Mouse (Mus musculus): Measurements from ENCODE around the gene Sbf1. TPM values are rescaled to one million over a fixed set of nuclear protein-coding genes. Genes with fewer than 3 reads are reported as not detected.
A peak's percentile ranks its signal among the peaks of the same experiment; 100 is the strongest.

Sbf1 gene
- 35.1 and 38.8 TPM in 2 replicates for polyA plus RNA-seq (2015; fragmentation: Nextera tagmentation; extraction: Ambion mirVana)

- peak within 1 kb of the TSS; percentile 49; the same call in 1 of the 2 replicates for H3K27ac ChIP-seq
- peak within 1 kb of the TSS; percentile 89 for H3K4me3 ChIP-seq (replicated peaks)
- H3K27me3 ChIP-seq (replicated peaks), result no peaks in the 10 kb centered on the region
- peak within 1 kb of the TSS; percentile 91 for H3K9ac ChIP-seq
- H3K9me3 ChIP-seq, result no peaks in the 10 kb centered on the region
- peak; percentile 100 for ATAC-seq
- H3K4me2 ChIP-seq (replicated peaks), result peak within 1 kb of the TSS; percentile 82
- no peaks in the 10 kb centered on the region for H3K36me3 ChIP-seq
- WGBS, result under 1% methylated on average over 36 of the region's 37 CpGs
- H3K4me1 ChIP-seq (replicated peaks), result peaks cover 21% of the 10 kb centered on the region
These were observed at the start of gene Sbf1 for GRCm38 (mm10) chr15:89315190-89315731. Sbf1 (minus strand) TSS chr15:89315311.

DNA sequence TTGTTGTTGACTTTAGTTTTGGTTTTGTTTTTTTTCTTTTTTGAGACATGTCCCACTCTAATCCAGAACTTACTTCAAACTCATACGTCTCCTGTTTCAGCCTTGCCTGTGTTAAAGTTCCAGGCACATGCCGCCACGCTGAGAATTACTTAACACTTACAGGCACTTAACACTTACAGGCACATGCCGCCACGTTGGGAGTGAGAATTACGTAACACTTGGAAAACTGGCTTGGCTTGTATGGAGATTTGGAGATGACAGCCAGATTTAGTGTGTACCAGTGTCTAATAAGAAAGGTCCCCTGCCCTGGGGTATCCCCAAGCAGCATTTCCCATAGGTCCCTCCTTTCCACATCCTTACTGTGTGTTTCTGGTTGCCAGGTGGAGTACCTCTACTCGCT is 47.9 kb upstream of the Sbf1 start:
- ATAC-seq, result no peak
- Histone ChIP-seq H3K36me3 (peaks cover 67% of the 10 kb centered on the region), H3K4me2 (replicated peaks) (no peak overlapping the region), H3K27ac (no peak overlapping the region), H3K9ac (no peak overlapping the region), H3K4me1 (replicated peaks) (peaks cover 3% of the 10 kb centered on the region; the same call in 1 of the 2 replicates), H3K9me3 (no peaks in the 10 kb centered on the region), H3K27me3 (replicated peaks) (no peaks in the 10 kb centered on the region), H3K4me3 (replicated peaks) (no peak overlapping the region)
- 88% methylated on average over 7 of the region's 7 CpGs for WGBS

DNA sequence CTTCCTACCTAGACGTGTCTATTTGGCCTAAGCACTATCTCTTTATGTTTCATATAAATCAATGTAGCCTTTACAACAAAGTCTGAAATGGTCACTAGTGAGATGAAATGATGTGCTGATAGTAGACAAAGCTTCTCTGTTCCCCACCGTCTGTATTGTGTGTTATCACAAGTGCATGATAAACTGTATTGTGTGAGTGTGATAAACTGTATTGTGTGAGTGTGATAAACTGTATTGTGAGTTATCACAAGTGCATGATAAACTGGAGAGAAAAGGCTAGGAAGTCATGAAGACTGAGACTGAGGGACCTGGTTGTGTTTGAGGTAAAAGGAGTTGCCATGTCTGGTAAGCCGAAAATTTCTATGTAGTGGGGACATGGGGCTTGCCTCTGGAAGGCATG is 43.7 kb upstream of the Sbf1 start:
- no peaks in the 10 kb centered on the region for H3K9me3 ChIP-seq
- peaks cover 35% of the 10 kb centered on the region for H3K36me3 ChIP-seq
- 82% methylated on average over 3 of the region's 3 CpGs for WGBS
- H3K4me2 ChIP-seq (replicated peaks), result no peak overlapping the region
- no peak overlapping the region for H3K27ac ChIP-seq
- H3K27me3 ChIP-seq (replicated peaks), result no peaks in the 10 kb centered on the region
- no peak overlapping the region for H3K4me3 ChIP-seq (replicated peaks)
- peaks cover 16% of the 10 kb centered on the region for H3K4me1 ChIP-seq (replicated peaks)
- ATAC-seq, result no peak
- no peak overlapping the region for H3K9ac ChIP-seq

- under 1% methylated on average over 15 of the region's 15 CpGs for WGBS
- H3K9me3 ChIP-seq, result no peaks in the 10 kb centered on the region
- H3K36me3 ChIP-seq, result peaks cover 41% of the 10 kb centered on the region
- peak overlapping the region; percentile 78 for H3K4me3 ChIP-seq (replicated peaks)
- H3K27ac ChIP-seq, result peak overlapping the region; percentile 86
- peak overlapping the region; percentile 86 for H3K9ac ChIP-seq
- H3K4me1 ChIP-seq (replicated peaks), result peaks cover 16% of the 10 kb centered on the region
- H3K27me3 ChIP-seq (replicated peaks), result no peaks in the 10 kb centered on the region
- peak overlapping the region; percentile 66 for H3K4me2 ChIP-seq (replicated peaks)
- peak; percentile 64 for ATAC-seq
These were observed 41.3 kb upstream of the Sbf1 start for GRCm38 (mm10) chr15:89356372-89356771.

- WGBS, result under 1% methylated on average over 64 of the region's 64 CpGs
- no peaks in the 10 kb centered on the region for H3K27me3 ChIP-seq (replicated peaks)
- peak within 1 kb of the TSS; percentile 74 for H3K4me2 ChIP-seq (replicated peaks)
- peak within 1 kb of the TSS; percentile 78 for H3K4me3 ChIP-seq (replicated peaks)
- H3K36me3 ChIP-seq, result peaks cover 39% of the 10 kb centered on the region
- peak; percentile 95 for ATAC-seq
- H3K4me1 ChIP-seq (replicated peaks), result peaks cover 16% of the 10 kb centered on the region
- no peaks in the 10 kb centered on the region for H3K9me3 ChIP-seq
- peak within 1 kb of the TSS; percentile 86 for H3K9ac ChIP-seq
- H3K27ac ChIP-seq, result peak within 1 kb of the TSS; percentile 86
These were observed 40.4 kb upstream of the Sbf1 start, which contains the start of the genes Lmf2 and Ncaph2 for GRCm38 (mm10) chr15:89355241-89356187. Lmf2 (minus strand) TSS chr15:89355659. Ncaph2 (plus strand) TSS chr15:89355719.

DNA sequence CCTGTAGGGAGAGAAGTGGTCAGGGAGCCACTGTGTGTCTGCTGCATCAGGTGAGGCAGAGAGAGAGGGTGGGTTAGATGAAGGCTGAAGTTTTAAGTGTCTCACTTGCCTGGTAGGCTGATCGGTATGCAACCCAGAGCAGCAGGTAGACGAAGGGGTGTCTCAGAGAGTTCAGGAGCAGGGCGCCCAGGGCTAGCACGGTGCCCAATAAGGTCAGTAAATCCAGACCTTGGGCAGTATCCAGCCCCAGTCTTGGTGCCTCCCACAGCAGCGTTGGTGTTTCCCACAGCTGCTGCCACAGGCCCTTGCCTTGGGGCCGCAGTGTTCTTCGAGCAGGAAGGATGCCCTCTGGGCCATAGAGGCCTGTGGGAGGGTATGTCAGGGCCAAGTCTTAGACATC is 39.3 kb upstream of the Sbf1 start:
- H3K9ac ChIP-seq, result peak overlapping the region; percentile 86
- WGBS, result 77% methylated on average over 7 of the region's 7 CpGs
- peaks cover 39% of the 10 kb centered on the region for H3K36me3 ChIP-seq

GRCm38 (mm10) chr15:89353837-89354236 is 38.7 kb upstream of the Sbf1 start:
- H3K9me3 ChIP-seq, result no peaks in the 10 kb centered on the region
- no peak for ATAC-seq
- 0 out of 2 replicates have a peak overlapping the region, but pooled peaks have one; percentile 86 for H3K9ac ChIP-seq
- no peak overlapping the region for H3K4me3 ChIP-seq (replicated peaks)
- no peak overlapping the region for H3K27ac ChIP-seq
- H3K4me2 ChIP-seq (replicated peaks), result peak overlapping the region; percentile 74
- H3K27me3 ChIP-seq (replicated peaks), result no peaks in the 10 kb centered on the region
- WGBS, result 95% methylated on average over 16 of the region's 16 CpGs
- H3K36me3 ChIP-seq, result peaks cover 39% of the 10 kb centered on the region
- peaks cover 16% of the 10 kb centered on the region for H3K4me1 ChIP-seq (replicated peaks)

More for the DNA sequence above, 39.3 kb upstream of the Sbf1 start:
- no peak overlapping the region for H3K27ac ChIP-seq
- H3K4me1 ChIP-seq (replicated peaks), result peaks cover 16% of the 10 kb centered on the region
- peak overlapping the region; percentile 78 for H3K4me3 ChIP-seq (replicated peaks)
- no peaks in the 10 kb centered on the region for H3K27me3 ChIP-seq (replicated peaks)
- ATAC-seq, result no peak
- H3K4me2 ChIP-seq (replicated peaks), result peak overlapping the region; percentile 74
- no peaks in the 10 kb centered on the region for H3K9me3 ChIP-seq

DNA sequence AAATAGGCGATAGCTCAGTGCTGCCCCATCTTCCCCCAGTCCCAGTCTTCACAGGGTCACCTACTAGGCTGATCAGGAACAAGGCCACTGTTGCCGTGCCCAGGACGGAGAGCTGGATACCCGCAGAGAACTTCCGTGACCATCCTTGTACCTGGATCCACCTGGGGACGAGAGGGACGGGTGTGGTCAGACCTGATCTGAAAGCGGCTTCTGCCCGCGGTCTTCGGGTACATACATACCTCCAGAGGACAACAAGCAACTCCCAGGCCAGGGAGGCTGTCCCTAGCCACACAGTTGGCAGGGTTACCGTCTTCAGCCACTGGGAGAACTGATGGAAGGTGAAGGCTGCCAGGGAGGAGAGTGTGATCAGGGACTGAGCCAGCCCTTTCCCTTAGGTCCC is 37.7 kb upstream of the Sbf1 start:
- Histone ChIP-seq H3K36me3 (peaks cover 35% of the 10 kb centered on the region), H3K9ac (no peak overlapping the region), H3K4me1 (replicated peaks) (peaks cover 11% of the 10 kb centered on the region), H3K4me3 (replicated peaks) (no peak overlapping the region), H3K4me2 (replicated peaks) (no peak overlapping the region), H3K27ac (no peak overlapping the region), H3K9me3 (no peaks in the 10 kb centered on the region), H3K27me3 (replicated peaks) (no peaks in the 10 kb centered on the region)
- ATAC-seq, result no peak
- WGBS, result 95% methylated on average over 12 of the region's 12 CpGs

DNA sequence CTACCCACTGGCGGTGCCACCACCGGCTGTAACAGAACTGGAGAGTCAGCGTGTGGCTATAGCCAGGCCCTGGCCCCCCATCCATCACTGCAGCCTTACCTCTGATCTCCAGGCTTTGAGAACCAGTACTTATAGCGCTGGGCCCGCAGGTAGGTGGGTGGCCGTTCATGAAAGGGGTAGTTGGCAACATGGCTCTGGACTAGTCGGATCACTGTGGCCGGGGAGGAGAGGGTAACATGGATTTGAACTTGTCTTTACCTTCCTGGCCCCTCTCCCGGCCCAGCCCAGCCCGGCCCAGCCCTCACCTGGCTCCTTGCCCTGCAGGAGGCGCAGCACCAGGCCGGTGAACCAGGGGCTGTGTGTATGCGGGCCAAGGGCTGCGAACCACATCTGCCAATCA is 36.9 kb upstream of the Sbf1 start:
- Histone ChIP-seq H3K4me1 (replicated peaks) (peaks cover 8% of the 10 kb centered on the region), H3K36me3 (peaks cover 35% of the 10 kb centered on the region), H3K9ac (no peak overlapping the region), H3K27ac (no peak overlapping the region), H3K4me3 (replicated peaks) (no peak overlapping the region), H3K27me3 (replicated peaks) (no peaks in the 10 kb centered on the region), H3K4me2 (replicated peaks) (no peak overlapping the region), H3K9me3 (no peaks in the 10 kb centered on the region)
- 95% methylated on average over 14 of the region's 14 CpGs for WGBS
- ATAC-seq, result no peak

GRCm38 (mm10) chr15:89351302-89351701 is 36.2 kb upstream of the Sbf1 start:
- Histone ChIP-seq H3K36me3 (peaks cover 35% of the 10 kb centered on the region), H3K9ac (no peak overlapping the region), H3K27ac (no peak overlapping the region), H3K4me1 (replicated peaks) (peaks cover 8% of the 10 kb centered on the region), H3K4me3 (replicated peaks) (no peak overlapping the region), H3K27me3 (replicated peaks) (no peaks in the 10 kb centered on the region), H3K9me3 (no peaks in the 10 kb centered on the region), H3K4me2 (replicated peaks) (no peak overlapping the region)
- 78% methylated on average over 15 of the region's 15 CpGs for WGBS
- no peak for ATAC-seq

DNA sequence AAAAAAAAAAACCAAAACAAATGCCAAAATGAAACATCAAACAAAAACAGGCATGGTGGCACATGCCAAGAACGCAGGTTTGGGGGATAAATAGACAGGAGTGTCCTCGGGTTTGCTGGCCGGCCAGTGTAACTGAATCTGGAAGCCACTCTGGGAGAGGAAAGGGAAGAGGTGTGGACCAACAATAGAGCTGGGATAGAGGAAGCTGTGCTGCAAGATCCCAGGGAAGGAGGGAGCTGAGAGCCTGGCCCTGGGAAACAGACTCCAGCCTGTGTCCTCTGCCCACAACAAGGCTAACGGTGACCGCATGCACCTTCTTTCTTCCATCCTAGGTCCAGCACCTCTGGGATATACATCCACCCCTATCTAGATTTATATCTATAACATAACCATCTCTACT is 35.3 kb upstream of the Sbf1 start:
- ATAC-seq, result no peak
- Histone ChIP-seq H3K27ac (no peak overlapping the region), H3K4me3 (replicated peaks) (no peak overlapping the region), H3K9ac (no peak overlapping the region), H3K9me3 (no peaks in the 10 kb centered on the region), H3K27me3 (replicated peaks) (no peaks in the 10 kb centered on the region), H3K4me2 (replicated peaks) (no peak overlapping the region), H3K4me1 (replicated peaks) (peaks cover 8% of the 10 kb centered on the region), H3K36me3 (peaks cover 35% of the 10 kb centered on the region)
- WGBS, result 84% methylated on average over 5 of the region's 5 CpGs

DNA sequence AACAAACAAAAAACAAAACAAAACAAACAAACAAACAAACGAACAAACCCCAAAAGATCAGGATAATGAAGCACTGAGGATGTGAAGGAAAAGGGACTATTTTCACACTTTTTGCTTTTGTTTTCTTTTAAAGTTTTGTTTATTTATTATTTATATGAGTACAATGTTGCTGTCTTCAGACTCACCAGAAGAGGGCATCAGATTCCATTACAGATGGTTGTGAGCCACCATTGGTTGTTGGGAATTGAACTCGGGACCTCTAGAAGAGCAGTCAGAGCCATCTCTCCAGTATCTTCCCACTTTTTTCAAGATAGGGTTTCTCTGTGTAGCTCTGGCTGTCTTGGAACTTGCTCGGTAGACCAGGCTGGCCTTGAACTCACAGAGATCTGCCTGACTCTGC is 28.2 kb upstream of the Sbf1 start:
- Histone ChIP-seq H3K4me2 (replicated peaks) (no peak overlapping the region), H3K36me3 (no peaks in the 10 kb centered on the region), H3K9ac (no peak overlapping the region), H3K27ac (no peak overlapping the region), H3K9me3 (no peaks in the 10 kb centered on the region), H3K4me1 (replicated peaks) (no peaks in the 10 kb centered on the region), H3K27me3 (replicated peaks) (no peaks in the 10 kb centered on the region), H3K4me3 (replicated peaks) (no peak overlapping the region)
- WGBS, result 86% methylated on average over 3 of the region's 3 CpGs
- ATAC-seq, result no peak
